Mouse (Mus musculus): ENCODE measurements around the gene Dusp13. TPM values are rescaled to one million over a fixed set of nuclear protein-coding genes. Genes with fewer than 3 reads are reported as not detected.

Gene Dusp13
- polyA plus RNA-seq, 1 experiment from 2014 or later = 1.9 TPM

DNA sequence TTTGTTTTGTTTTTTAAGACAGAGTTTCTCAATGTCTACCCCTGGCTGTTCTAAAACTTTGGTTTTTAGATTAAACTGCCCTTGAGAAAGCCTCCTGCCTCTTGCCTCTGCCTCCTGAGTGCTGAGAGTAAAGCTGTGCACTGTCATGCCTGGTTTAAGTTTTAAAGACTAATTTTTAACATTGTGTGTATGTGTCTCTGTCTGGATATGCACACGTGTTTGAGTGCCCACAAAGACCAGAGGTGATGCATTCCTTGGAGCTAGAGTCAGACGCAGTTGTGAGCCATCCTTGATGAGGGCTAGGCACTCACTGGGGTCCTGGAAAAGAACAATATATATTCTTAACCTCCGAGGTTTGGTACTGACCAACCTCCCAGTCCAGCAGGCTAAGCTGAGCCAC is 36.4 kb upstream of the Dusp13 start:
- no peak for TF ChIP-seq EP300 (optimal IDR thresholded peaks at IDR 0.05)
- no peak for TF ChIP-seq CTCF (IDR thresholded peaks at IDR 0.05; ENCODE audit: low read depth)
- peaks cover 4% of the 10 kb centered on the region; the same call in 1 of the 2 replicates for H3K36me3 ChIP-seq (ENCODE audit: control insufficient read depth, insufficient read depth, low read length)
- no peaks in the 10 kb centered on the region for H3K9me3 ChIP-seq (ENCODE audit: control insufficient read depth, low read length)
- DNase-seq (ENCODE audit: low spot score) (no peak), ATAC-seq (ENCODE audit: low FRiP score, low TSS enrichment) (no peak)
- no peaks in the 10 kb centered on the region for H3K27me3 ChIP-seq (ENCODE audit: control insufficient read depth, insufficient read depth, low read length)
- no peaks in the 10 kb centered on the region for H3K4me1 ChIP-seq (replicated peaks; ENCODE audit: control insufficient read depth, insufficient read depth)
- 90% methylated on average over 3 of the region's 3 CpGs for WGBS
- no peak overlapping the region for H3K4me2 ChIP-seq (replicated peaks; ENCODE audit: low read depth)
- no peak overlapping the region for H3K4me3 ChIP-seq (ENCODE audit: low read depth, low read length)
- H3K9ac ChIP-seq (ENCODE audit: low read length) = no peak overlapping the region
- H3K27ac ChIP-seq (replicated peaks) = no peak overlapping the region

DNA sequence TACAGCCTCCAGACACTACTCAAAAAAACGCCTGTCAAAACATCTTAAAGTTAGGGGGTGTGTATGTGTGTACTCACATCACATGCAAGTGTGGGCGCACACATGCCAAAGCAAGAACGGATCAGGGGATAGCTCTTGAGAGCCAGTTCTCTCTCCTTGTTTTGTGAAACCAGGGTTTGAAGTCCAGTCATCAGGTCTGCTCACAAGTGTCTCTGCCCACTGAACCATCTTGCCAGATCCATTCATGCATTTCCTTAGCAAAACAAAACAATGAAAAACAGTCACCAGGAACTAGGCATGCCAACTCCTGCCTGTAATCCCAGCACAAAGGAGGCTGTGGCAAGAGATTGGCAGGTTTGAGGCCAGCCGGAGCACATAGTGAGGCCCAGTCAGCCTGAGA is 35.5 kb upstream of the Dusp13 start:
- WGBS = 78% methylated on average over 4 of the region's 4 CpGs
- Histone ChIP-seq H3K4me1 (replicated peaks; ENCODE audit: control insufficient read depth, insufficient read depth) (no peaks in the 10 kb centered on the region), H3K9ac (ENCODE audit: low read length) (no peak overlapping the region), H3K27me3 (ENCODE audit: control insufficient read depth, insufficient read depth, low read length) (no peaks in the 10 kb centered on the region), H3K27ac (replicated peaks) (no peak overlapping the region), H3K9me3 (ENCODE audit: control insufficient read depth, low read length) (no peaks in the 10 kb centered on the region), H3K4me3 (ENCODE audit: low read depth, low read length) (no peak overlapping the region), H3K36me3 (ENCODE audit: control insufficient read depth, insufficient read depth, low read length) (peaks cover 4% of the 10 kb centered on the region; the same call in 1 of the 2 replicates), H3K4me2 (replicated peaks; ENCODE audit: low read depth) (no peak overlapping the region)
- DNase-seq (ENCODE audit: low spot score) = no peak
- TF ChIP-seq CTCF (IDR thresholded peaks at IDR 0.05; ENCODE audit: low read depth) (no peak), EP300 (optimal IDR thresholded peaks at IDR 0.05) (no peak)
- no peak for ATAC-seq (ENCODE audit: low FRiP score, low TSS enrichment)

DNA sequence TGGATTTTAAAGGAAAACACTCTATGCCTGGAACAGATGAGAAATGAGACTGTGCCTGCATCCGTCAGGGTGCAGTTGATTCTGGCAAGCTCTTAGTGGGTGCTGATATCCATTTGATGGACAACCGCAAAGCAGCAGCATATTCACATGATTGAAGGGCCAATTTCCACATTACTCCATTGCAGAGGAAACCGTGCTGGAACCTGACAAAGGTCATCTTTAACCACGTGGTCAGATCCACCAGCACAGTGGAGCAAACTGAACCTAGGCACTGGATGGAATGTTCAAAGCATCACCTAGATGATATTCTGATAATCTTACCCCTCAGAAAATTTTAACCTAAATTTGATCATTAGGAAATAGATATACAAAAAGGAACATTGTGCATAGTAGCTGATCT is 25.2 kb upstream of the Dusp13 start:
- 91% methylated on average over 4 of the region's 4 CpGs for WGBS
- H3K9ac ChIP-seq (ENCODE audit: low read length) = no peak overlapping the region

DNA sequence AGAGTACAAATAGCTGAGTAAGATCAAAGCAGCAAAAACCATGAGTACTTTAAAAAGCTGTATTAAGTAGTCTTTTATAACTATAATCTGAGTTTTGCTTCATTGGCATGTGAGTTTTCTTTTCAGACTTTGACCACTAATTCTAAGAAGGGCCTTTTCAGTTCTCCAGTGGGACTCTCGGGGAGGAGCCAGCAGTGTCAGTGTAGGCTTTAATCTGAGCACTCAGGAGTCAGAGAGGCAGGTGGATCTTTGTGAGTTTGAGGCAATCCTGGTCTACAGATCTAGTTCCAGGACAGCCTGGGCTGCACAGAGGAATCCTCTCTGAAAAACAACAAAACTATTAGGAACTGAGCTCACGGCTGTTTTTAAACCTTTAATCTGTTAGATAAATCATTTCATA is 23.0 kb upstream of the Dusp13 start:
- Histone ChIP-seq H3K27ac (replicated peaks) (no peak overlapping the region), H3K9me3 (ENCODE audit: control insufficient read depth, low read length) (no peaks in the 10 kb centered on the region), H3K4me2 (replicated peaks; ENCODE audit: low read depth) (no peak overlapping the region), H3K4me3 (ENCODE audit: low read depth, low read length) (no peak overlapping the region), H3K36me3 (ENCODE audit: control insufficient read depth, insufficient read depth, low read length) (0 out of 2 replicates have a peak, but pooled peaks cover 4% of the 10 kb centered on the region), H3K9ac (ENCODE audit: low read length) (no peak overlapping the region), H3K4me1 (replicated peaks; ENCODE audit: control insufficient read depth, insufficient read depth) (no peaks in the 10 kb centered on the region), H3K27me3 (ENCODE audit: control insufficient read depth, insufficient read depth, low read length) (no peaks in the 10 kb centered on the region)
- no peak for TF ChIP-seq CTCF (IDR thresholded peaks at IDR 0.05; ENCODE audit: low read depth)
- ATAC-seq (ENCODE audit: low FRiP score, low TSS enrichment) (no peak), DNase-seq (ENCODE audit: low spot score) (no peak)
- WGBS = 48% methylated on average over 2 of the region's 2 CpGs

More for the DNA sequence above, 25.2 kb upstream of the Dusp13 start:
- Histone ChIP-seq H3K27ac (replicated peaks) (no peak overlapping the region), H3K4me1 (replicated peaks; ENCODE audit: control insufficient read depth, insufficient read depth) (no peaks in the 10 kb centered on the region), H3K9me3 (ENCODE audit: control insufficient read depth, low read length) (no peaks in the 10 kb centered on the region), H3K4me3 (ENCODE audit: low read depth, low read length) (no peak overlapping the region), H3K4me2 (replicated peaks; ENCODE audit: low read depth) (no peak overlapping the region), H3K36me3 (ENCODE audit: control insufficient read depth, insufficient read depth, low read length) (0 out of 2 replicates have a peak, but pooled peaks cover 7% of the 10 kb centered on the region), H3K27me3 (ENCODE audit: control insufficient read depth, insufficient read depth, low read length) (no peaks in the 10 kb centered on the region)
- ATAC-seq (ENCODE audit: low FRiP score, low TSS enrichment) = no peak
- no peak for DNase-seq (ENCODE audit: low spot score)
- TF ChIP-seq CTCF (IDR thresholded peaks at IDR 0.05; ENCODE audit: low read depth) (no peak), EP300 (optimal IDR thresholded peaks at IDR 0.05) (no peak)

DNA sequence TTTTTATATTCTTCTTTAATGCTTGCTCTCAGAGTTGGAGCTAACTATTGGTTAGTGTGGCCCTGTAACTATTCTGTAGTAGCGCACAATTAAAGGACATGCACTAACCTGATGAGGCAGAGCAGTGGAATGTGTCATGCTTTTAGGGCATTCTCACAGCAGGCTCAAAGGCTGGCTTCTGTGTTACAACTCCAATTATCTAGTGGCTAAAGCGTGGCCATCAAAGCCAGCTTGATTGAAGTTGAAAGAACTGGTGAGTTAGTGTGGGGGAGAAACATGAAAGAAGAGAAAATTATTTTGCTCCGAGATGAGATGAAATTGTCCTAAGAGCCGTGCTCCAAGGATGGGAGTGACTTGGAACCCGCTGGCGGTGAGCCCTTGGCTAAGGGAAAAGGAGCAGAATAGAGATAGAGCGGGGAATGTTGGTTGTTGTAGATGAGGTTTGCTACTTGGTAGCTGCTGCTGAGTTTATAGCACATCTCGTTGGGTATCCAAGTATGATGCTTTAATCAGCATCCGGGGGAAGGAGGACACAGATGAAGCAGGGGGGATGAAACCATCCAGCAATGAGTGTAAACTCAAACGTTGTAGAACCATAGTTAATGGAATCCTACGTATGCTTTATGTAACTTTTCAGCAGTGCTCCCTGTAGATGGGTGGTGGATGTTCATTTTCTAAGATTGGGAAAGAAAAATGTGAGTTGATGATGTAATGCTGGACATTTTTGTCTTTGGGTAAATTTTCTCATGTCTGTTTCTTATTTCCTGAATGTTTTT is 21.7 kb upstream of the Dusp13 start:
- 79% methylated on average over 11 of the region's 11 CpGs for WGBS
- Histone ChIP-seq H3K9ac (ENCODE audit: low read length) (no peak overlapping the region), H3K4me2 (replicated peaks; ENCODE audit: low read depth) (no peak overlapping the region), H3K9me3 (ENCODE audit: control insufficient read depth, low read length) (no peaks in the 10 kb centered on the region), H3K27ac (replicated peaks) (no peak overlapping the region), H3K36me3 (ENCODE audit: control insufficient read depth, insufficient read depth, low read length) (0 out of 2 replicates have a peak, but pooled peaks cover 4% of the 10 kb centered on the region), H3K4me1 (replicated peaks; ENCODE audit: control insufficient read depth, insufficient read depth) (no peaks in the 10 kb centered on the region), H3K4me3 (ENCODE audit: low read depth, low read length) (no peak overlapping the region), H3K27me3 (ENCODE audit: control insufficient read depth, insufficient read depth, low read length) (no peaks in the 10 kb centered on the region)
- TF ChIP-seq CTCF (IDR thresholded peaks at IDR 0.05; ENCODE audit: low read depth) = no peak
- TF ChIP-seq EP300 (optimal IDR thresholded peaks at IDR 0.05) = no peak
- no peak for DNase-seq (ENCODE audit: low spot score)
- ATAC-seq (ENCODE audit: low FRiP score, low TSS enrichment) = no peak

DNA sequence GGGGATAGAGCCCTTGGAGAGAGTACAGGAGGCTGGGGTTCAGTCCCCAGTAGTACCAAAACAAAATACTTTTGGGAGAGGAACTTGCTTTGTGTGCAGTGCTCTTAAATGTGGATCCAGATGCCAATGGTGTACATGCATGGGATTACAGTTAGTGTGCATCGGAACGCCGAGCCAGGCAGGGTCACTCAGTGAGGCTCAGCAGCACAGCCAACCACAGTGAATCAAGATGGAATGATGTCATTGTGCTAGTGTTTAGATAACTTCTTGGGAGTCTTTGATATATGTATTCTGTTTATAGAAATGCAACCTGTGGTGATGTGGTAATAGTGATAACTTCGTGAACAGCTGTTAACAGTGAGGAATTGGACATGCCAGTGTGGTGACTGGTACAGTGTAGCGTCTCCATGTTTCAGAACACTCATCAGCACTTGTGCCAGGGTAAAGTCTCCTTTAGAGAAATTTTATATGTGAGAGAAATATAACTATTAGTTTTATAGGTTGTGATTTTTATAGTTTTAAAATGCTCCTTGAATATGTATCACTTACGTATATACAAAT is 15.5 kb upstream of the Dusp13 start:
- Histone ChIP-seq H3K36me3 (ENCODE audit: control insufficient read depth, insufficient read depth, low read length) (no peaks in the 10 kb centered on the region), H3K4me2 (replicated peaks; ENCODE audit: low read depth) (no peak overlapping the region), H3K27ac (replicated peaks) (no peak overlapping the region), H3K4me1 (replicated peaks; ENCODE audit: control insufficient read depth, insufficient read depth) (no peaks in the 10 kb centered on the region), H3K4me3 (ENCODE audit: low read depth, low read length) (no peak overlapping the region), H3K9me3 (ENCODE audit: control insufficient read depth, low read length) (no peaks in the 10 kb centered on the region), H3K9ac (ENCODE audit: low read length) (no peak overlapping the region), H3K27me3 (ENCODE audit: control insufficient read depth, insufficient read depth, low read length) (no peaks in the 10 kb centered on the region)
- peak; percentile 52 for ATAC-seq (ENCODE audit: low FRiP score, low TSS enrichment)
- TF ChIP-seq EP300 (optimal IDR thresholded peaks at IDR 0.05) = no peak
- WGBS = 69% methylated on average over 6 of the region's 6 CpGs
- DNase-seq (ENCODE audit: low spot score) = no peak

Data from stomach, postnatal 0 days (tissue).